Mouse (Mus musculus) brain, embryonic 14.5 days (tissue): ENCODE results near the gene Ifi27l2b.

ENCODE experiments used
- CTCF ChIP-seq: fragments of 200-500 bp; IDR thresholded peaks from 2 replicates; pipeline ENCODE4 v1.5.1; 2012; ENCODE audit warnings: inconsistent platforms, mild to moderate bottlenecking, moderate library complexity, borderline replicate concordance; ENCODE audit not compliant: insufficient read depth, insufficient read length; ENCODE audit errors: extremely low read depth
- POLR2A ChIP-seq: fragments of 200-500 bp; IDR thresholded peaks from 2 replicates; pipeline ENCODE4 v1.6.1; 2012; ENCODE audit warnings: mild to moderate bottlenecking, inconsistent platforms, borderline replicate concordance; ENCODE audit not compliant: poor library complexity, insufficient read depth, insufficient read length, severe bottlenecking; ENCODE audit errors: extremely low read depth

GRCm38 (mm10) chr12:103476779-103477389 lies 19.9 kb upstream of the Ifi27l2b start:
- TF ChIP-seq POLR2A, result no peak
- no peak for TF ChIP-seq CTCF
